Mouse (Mus musculus) G1E (cell line): Measurements from ENCODE around the gene Slc6a14.

Source experiments
- CTCF ChIP-seq: IDR thresholded peaks from 2 replicates; pipeline ENCODE4 v1.5.1; 2012; ENCODE audit warnings: low read depth, low read length, inconsistent platforms, mixed read lengths
- POLR2AphosphoS5 ChIP-seq: IDR thresholded peaks from 2 replicates; pipeline ENCODE4 v1.6.1; 2012; ENCODE audit warnings: low read depth, low read length, inconsistent platforms; ENCODE audit not compliant: insufficient replicate concordance

DNA sequence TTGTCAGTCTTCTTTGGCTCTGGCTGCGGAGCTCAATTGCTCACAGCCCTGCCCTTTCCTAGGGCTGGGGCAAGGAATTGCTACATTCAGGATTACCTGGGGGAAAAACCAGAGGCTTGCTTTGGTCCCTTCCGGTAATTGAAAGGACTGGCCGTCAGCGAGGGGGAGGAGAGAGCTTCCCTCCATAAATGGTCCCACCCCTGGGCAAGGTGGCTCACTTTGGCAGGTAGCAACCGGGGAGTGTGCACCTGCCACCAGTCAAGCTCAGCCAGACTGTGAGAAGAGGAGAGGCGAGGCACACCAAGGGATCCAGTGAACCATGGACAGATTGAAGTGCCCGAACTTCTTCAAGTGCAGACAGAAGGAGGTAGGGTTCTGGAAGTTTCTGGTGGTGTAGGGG lies at the start of gene Slc6a14:
- TF ChIP-seq CTCF (no peak), POLR2AphosphoS5 (no peak)
